Mouse (Mus musculus): Measurements from ENCODE around the gene Fadd.

Fadd gene

GRCm38 (mm10) chr7:144534773-144535172 is 47.5 kb downstream of the Fadd start:
- no peak for DNase-seq (ENCODE audit: extremely low spot score, low spot score)

DNA sequence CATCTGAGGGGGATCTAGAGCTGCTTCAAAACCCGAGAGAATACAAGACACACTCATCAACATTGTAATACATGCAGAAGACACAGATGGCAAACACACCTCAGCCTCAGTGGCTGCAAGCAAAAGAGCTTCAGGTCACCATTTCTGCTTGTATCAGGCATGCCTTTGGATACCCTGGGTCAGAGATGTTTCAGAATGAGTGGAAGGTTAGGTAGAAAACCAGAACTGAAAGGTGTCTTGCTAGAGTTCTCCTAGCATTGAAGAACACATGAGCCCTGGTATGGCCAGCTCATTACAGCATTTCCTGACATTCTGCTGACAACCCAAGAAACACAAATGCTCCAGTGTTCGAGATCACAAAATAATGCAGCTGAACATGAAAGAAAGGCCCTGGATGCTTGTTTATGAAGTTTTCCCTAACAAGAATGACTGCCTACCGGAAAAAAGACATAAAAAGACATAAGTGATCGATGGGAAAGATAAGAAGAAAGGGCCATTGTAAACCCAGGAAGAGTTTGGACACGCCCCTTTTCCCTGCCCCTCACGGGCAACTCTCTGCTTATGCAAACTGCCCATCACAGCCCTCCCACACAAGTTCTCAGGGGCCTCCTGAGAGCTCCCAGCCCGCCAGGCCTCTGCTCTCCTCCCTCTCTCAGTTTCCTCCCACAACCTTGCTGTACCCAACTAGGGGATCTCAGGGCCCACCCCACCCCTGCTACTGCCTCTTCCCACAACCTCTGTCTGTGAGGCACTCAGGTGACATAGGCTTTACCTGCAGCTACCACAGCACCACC is 50.5 kb downstream of the Fadd start:
- no peak for DNase-seq (ENCODE audit: extremely low spot score, low spot score)

DNA sequence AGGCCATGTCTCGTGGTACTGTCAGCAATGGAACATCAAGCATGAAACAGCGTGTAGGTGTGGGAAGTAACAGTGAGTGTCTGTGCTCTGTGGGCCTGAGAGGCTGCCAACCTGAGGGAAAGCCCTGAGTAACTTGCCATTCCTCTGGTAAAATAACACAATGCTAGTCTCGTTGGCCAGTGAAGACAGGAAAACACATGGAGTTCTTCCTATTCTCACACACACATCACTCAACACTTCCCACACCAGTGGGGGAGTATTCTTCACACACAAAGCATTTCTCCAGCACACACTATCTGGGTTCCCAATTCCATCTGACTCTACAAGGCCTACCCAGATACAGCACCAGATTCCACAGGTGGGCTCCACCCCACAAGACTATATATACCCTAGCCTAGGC is 52.4 kb downstream of the Fadd start:
- no peak for DNase-seq (ENCODE audit: extremely low spot score, low spot score)

GRCm38 (mm10) chr7:144527723-144528221 is 54.5 kb downstream of the Fadd start:
- no peak for DNase-seq (ENCODE audit: extremely low spot score, low spot score)
